Mouse (Mus musculus) frontal cortex, postnatal 25 days (tissue): ENCODE measurements around the gene Krt5.
"Not testable (repeated sequence)": the region's sequence is repeated elsewhere in the genome, so short reads cannot be mapped to it uniquely, and the experiment has no call there.

Source experiments
- DNase-seq, 2 experiments: peaks; one replicate each; pipeline ENCODE4 v3.0.0; 2022; ENCODE audit warnings: low spot score in 2 of 2

The Krt5 gene

DNA sequence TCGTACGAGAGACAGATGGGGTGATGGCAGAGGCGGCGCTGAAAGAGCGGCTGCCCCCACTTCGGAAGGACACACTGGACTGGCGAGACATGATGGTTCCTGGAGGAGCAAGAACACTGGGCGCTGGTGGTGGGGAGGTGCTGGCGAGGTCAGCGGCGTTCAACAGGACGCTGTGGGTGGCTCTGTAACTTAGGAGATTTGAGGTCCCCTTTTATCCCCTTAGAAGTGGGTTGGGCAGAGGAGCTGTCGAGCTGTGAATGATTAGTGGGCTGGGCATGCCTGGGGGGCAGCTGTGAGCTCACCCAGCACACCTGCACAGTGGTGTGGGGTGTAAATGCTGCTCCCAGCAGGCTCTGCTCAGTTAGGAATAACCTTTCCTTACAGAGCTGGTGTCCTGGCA lies at the start of gene Krt5:
Krt5 (minus strand) TSS at position 179 of the 400 bp plus-strand sequence.
- DNase-seq, result no peak

DNA sequence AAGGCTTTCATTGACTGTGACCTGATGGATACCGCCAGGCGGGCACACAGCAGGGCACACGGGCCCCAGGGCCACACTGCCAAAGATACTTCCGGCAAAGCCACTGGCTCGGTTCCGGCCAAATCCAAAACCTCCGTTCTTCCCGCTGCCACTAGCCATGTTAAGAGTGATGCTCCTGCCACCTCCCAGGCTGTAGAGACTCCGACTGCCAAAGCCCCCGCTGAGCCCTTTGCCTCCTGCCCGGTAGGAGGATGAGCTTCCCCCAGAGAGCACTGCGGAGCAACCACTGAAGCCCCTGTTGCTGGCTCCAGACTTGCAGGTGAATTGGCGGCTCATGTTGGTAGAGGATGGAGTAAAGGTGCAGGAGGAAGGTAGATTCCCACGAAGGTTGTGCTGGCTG lies 30.0 kb upstream of the Krt5 start, which contains the start of gene Krt71:
Krt71 (minus strand) TSS at position 399 of the 400 bp plus-strand sequence.
- no peak for DNase-seq

DNA sequence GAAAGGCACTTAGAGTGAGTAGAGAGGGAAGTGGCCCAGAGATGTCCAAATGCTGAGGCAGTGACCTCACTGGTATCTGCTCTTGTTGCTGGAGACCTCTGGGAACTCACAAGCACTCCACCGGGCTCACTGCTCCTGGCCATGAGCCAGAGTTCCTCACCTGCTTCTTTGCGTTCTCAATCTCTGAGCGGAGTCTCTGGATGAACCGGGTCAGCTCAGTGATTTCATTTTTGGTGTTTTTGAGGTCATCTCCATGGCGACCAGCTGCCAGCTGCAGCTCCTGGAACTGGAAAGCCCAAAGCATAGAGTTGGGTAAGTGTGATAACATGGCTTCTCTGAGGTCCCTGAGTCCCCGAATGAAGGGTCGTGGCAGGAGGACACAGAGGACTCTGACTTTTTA lies 25.1 kb upstream of the Krt5 start:
- no peak for DNase-seq

DNA sequence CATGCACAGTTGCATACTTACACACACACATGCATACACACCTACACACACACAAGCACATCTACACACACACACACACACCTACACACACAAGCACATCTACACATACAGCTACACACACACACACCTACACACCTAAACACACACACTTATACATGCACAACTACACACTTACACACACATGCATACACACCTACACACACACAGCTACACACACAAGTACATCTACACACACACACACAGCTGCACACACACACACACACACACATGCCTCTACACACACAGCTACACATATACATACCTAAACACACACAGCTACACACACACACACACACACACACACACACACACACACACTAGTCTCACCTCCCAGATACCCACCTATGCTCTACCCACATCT lies 18.0 kb upstream of the Krt5 start:
- DNase-seq, result no peak

DNA sequence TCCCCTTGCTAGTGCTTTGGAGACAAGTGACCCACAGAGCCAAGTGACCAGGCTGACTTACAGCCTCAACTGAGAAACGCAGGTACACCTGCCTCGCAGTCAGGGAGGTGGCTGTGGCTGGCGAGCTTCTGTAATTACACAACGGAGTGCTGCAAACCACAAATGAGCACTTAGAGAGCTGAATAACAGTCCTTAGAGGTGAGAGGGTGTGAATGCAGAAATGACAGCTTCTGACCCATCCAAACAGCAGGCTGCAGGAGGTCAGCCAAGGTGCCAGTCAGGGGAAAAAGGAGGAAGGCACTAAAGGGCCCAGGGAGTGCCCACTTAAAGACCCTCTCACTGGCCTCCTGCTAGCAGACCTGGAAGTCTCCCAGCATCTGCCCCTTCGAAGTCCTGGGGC lies 12.0 kb upstream of the Krt5 start:
- DNase-seq, result no peak

DNA sequence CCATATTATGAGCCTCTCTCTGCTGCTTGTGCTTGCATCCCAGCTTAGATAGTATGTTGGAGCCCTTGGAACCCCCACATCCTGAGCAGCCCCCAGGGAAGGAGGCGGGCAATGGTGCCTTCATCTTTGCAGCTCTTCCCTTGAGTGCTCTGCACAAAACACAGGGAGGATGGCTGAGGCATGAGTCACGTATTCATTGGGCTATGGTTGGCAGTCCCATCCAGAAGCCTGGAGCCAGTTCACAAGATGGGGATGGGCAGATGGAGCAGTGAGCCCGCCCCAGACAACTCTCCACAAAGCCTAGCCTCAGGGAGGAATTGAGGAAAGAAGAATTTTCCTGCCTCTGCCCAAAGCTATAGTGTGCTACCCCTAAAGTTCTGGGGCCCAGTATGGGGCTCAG lies 3.1 kb upstream of the Krt5 start:
- no peak for DNase-seq

DNA sequence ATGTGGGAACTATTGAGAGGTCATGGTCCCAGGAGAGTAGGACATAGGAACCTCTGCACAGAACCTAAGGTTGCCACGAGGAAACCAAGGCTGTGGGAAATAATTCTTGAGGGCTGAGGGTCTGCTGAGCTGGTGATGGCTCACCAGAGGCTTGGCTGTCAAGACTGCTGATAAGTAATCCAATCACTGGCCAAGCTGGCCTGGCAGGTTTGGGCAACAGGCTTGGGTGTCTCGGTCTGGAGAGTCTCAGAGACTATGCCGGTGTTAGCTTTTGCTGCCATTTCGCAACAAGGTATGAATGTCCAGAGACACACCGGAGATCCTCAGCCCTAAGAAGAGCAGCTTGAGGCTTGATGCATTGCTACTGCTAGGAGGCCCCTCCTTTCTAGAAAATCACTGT lies 1.7 kb upstream of the Krt5 start:
- no peak for DNase-seq

DNA sequence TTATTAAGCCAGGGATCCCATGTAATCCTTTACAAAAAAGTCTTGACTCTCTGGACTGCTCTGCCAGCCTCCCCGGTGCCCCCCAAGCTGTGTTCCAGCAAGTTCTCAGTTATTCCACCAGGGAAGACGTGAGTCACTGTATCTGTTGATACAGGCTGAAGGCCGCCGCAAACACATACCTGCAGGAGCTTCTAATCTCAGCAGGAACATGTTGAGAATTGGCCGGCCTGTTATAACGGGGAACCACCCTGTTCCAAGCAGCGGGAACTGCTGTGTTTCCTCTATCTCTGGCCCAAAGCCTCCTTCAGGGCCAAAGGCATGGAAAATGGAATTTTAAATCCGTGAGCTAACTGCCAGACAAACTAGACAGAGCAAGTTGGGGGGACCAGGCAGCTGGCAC lies 1.0 kb upstream of the Krt5 start:
- DNase-seq, result no peak

DNA sequence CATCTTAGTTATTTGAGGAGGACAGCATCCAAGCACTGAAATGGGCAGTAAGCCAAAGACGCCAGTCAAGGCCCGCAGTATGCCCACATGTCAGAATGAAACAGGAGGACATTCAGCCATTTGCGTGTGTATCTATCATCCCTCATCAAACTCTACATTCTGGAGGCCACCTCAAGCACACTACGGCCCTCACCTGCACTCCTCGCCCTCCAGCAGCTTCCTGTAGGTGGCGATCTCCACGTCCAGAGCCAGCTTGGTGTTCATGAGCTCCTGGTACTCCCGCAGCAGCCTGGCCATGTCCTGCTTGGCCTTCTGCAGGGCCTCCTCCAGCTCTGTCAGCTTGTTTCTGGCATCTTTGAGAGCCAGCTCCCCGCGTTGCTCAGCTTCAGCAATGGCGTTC lies 4.0 kb downstream of the Krt5 start:
- DNase-seq, result no peak

DNA sequence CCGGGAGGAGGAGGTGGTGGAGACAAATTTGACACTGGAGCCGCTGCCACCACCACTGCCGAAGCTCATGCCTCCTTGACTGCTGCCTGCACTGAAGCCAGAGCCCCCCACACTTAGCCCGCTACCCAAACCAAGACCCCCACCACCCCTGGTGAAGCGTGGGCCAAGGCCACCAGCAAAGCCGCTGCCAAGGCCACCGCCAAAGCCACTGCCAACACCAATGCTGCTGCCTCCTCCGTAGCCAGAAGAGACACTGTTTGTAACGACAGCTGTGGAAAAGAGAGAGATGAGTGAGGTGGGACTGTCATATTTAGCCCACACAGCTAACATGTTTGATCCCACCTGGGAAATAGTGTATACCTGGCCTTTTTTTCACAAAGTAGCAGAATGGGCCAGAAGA lies 5.2 kb downstream of the Krt5 start:
- no peak for DNase-seq

DNA sequence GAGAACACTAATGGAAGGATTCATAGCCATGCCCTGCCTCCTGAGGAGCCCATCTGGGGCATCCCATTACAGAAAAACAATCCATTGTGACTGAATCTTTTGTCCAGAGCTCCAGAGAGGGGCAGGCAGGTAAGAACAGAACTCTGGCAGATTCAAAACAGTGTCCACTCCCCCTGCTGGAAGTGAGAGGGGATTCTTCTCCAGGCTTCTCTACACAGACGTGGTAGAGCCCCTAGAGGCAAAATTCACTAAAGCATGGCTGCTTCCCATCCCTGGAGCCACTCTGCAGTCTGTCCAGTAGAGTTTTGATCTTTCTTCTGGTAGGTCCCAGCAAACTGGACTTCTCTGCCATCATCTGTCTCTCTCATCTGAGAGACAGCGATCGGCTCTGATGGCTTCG lies 8.6 kb downstream of the Krt5 start:
- DNase-seq, result no peak

DNA sequence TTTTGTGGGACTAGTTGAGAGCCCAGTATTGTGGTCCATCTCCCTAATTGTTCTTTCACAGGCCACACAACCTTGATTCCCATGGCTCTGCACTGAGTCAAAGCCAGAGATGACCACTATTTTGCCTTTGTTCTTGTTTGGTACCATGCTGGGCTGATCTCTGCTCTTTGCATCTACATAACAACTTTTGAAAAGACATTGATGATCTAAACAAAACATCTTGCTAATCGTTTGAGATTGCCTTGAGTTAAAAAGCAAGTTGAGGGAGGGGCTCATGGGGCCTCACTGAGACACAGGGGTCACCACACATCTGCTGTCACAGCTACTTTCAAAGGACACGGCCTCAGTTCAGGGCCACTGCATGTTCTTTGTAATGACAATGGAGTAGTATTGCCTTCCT lies 10.3 kb downstream of the Krt5 start:
- DNase-seq, result no peak

DNA sequence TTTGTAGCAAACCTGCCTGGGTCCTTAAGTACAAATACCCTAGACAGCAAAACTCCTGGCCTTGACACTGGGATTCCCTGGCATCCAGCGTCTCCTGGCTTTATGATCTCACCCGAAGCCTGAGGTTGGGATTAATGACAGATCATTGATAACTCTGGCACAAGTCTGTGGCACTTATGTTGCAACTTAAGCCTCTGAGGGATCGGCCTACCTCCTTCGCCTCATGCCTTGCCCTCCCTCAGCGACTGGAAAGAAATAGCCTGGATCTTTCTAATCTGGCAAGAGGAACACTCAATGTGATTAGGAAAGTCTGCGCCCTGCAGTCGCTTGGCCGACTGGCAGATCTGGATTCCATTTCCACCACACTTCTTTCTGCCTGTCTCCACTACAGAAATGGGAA lies 12.8 kb downstream of the Krt5 start:
- no peak for DNase-seq

DNA sequence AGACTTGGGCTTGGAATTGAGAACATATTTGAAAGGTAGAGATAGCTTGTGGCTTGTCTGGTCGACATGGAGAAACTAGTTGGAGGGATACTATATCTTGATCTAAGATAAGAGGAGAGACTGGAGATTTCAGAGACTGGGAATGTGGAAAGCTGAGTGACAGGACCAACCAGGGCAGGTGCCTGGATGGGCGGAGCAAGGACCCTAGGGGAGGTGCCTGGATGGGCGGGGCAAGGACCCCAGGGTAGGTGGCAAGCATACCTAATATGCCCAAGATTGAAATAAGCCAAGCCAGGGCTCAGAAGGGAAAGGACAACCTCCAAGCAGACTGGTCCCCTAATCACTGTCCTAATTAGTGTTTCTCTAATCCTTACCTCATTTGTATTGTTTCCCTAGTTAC lies 13.5 kb downstream of the Krt5 start:
- DNase-seq, result no peak

DNA sequence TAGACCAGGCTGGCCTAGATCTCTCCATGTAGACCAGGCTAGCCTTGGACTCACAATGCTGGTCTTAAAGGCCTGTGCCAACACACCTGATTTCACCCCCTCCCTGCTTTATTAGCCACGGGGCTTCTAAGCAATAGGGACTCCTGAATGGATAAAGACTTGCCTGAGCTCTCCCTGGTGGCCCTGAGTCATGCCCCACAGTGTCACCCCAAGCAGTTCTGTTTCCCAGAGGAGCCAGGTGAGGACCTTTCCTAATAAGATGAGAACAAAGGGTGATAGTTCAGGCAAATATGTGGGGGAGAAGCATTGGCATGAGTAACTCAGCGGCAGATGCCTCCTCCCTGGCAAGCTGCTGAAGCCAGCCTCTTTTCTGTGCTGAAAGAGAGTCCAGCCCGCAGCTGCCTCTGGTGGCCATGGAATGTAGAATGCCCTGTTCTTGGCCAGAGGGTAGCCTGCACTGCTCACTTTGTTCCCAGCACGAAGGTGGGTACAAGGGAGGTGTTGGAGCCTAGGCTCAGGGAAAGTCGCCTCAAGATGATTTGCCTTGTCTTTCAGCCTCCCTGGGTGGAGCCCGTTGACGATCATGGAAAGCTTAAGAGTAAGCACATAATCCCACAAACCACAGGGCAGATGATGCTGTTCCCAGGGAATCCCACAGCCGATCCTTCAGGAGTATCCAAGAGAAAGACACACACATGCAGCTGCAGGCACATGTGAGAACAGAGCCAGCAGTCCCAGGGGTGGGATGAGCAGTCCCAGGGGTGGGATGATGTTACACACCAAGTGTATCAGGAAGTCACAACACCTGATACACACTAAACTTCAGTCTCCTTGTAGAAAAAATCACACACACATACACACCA lies 15.1 kb downstream of the Krt5 start:
- DNase-seq, result no peak

DNA sequence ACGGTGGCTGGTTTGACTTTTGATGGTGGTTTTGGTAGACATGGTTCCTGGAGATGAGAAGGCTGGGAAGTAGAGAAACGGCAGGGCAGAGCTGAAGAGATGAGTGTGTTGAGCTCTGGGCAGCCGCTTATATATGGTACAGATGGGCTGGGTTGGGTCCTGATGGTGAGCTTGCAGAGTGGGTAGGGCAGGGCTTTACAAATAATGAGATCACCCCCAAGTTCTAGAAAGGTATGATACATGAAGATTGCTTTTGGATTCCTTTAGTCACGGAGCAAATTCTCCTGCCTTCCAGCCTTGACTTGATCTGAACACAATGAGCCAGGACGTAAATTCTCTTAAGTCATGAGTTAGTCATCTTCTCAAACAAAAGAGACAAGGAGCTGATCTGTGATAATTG lies 18.5 kb downstream of the Krt5 start, which contains the start of gene Krt6a:
Krt6a (minus strand) TSS at position 101 of the 400 bp plus-strand sequence.
- DNase-seq, result no peak

DNA sequence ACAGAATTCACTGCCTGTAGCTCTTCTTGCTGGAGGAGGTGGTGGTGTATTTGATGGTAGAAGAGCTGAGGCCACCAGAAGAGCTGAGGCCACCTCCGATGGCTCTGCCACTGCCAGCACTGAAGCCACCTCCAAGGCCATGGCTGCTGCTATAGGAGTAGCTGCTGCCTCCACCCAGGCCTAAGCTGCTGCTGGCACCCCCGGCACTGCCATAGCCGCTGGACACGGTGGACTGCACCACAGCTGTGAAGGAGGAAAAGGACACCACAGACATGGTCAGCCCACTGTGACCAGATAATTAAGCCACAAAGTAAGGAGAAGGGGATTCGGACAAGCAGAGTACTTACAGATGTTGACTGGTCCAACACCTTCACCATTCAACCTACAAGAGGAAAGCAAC lies 22.2 kb downstream of the Krt5 start:
- not testable (repeated sequence) for DNase-seq

DNA sequence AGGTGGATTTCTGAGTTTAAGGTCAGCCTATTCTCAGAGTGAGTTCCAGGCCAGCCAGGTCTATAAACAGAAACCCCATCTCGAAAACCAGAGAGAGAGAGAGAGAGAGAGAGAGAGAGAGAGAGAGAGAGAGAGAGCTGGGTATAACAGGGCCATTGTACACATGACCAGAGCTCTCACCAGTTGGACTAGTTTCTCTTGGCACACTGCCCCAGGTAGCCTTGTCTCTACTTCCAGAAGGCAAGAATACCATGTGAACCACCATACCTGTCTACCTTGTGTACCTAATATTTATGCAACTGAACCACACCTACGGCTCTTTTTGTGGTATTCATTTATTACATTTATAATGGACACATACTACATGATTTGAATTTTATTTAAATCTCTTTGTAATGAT lies 24.5 kb downstream of the Krt5 start:
- no peak for DNase-seq

DNA sequence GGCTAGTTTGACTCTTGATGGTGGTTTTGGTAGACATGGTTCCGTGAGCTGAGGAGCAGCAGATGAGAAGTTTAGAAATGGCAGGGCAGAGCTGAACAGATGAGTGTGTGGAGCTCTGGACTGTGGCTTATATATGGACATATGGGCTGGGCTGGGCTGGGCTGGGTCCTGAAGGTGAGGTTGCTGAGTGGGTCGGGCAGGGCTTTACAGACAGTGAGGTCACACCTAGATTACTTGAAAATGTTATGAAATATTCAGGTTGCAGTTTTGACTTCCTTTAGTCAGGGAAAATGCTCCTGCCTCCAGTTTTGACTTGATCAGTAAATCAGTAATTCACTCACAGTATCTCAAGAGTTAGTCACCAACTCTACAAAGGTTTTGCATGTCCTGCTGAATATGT lies 32.5 kb downstream of the Krt5 start, which contains the start of gene Krt6b:
Krt6b (minus strand) TSS at position 101 of the 400 bp plus-strand sequence.
- no peak for DNase-seq

DNA sequence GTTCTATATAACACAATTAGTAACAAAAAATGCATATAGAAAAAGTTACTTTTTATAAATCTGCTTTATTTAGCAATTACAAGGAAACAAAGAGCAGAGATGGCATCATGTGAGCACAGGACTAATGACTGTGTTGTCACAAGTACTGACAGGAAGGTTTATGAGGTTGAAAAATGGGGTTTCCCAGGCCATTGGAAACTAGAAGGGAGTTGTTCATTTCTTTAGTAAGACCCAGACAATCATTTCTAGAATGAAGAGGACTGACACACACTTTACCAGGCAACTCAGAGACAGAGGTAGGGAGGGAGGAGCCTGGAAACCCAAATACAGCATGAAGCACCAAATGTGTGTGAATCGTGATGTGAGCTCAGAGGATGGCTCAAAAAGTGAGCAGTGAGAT lies 36.7 kb downstream of the Krt5 start:
- DNase-seq, result no peak
